Mouse (Mus musculus) liver, postnatal 0 days (tissue): Measurements from ENCODE around the gene Tmem53.

ENCODE experiments used
- CTCF ChIP-seq: sonication (generic); IDR thresholded peaks from 2 replicates; pipeline ENCODE4 v1.5.1; 2016; ENCODE audit warnings: antibody characterized with exemption, low read depth
- EP300 ChIP-seq: IDR thresholded peaks from 2 replicates; pipeline ENCODE4 v1.6.1; 2016; ENCODE audit warnings: antibody characterized with exemption, low read depth, mild to moderate bottlenecking

GRCm38 (mm10) chr4:117278381-117279252, 26.9 kb downstream of the Tmem53 start:
- TF ChIP-seq CTCF (no peak), EP300 (no peak)
